Mouse (Mus musculus): ENCODE data around the gene Pld1.

Gene Pld1

DNA sequence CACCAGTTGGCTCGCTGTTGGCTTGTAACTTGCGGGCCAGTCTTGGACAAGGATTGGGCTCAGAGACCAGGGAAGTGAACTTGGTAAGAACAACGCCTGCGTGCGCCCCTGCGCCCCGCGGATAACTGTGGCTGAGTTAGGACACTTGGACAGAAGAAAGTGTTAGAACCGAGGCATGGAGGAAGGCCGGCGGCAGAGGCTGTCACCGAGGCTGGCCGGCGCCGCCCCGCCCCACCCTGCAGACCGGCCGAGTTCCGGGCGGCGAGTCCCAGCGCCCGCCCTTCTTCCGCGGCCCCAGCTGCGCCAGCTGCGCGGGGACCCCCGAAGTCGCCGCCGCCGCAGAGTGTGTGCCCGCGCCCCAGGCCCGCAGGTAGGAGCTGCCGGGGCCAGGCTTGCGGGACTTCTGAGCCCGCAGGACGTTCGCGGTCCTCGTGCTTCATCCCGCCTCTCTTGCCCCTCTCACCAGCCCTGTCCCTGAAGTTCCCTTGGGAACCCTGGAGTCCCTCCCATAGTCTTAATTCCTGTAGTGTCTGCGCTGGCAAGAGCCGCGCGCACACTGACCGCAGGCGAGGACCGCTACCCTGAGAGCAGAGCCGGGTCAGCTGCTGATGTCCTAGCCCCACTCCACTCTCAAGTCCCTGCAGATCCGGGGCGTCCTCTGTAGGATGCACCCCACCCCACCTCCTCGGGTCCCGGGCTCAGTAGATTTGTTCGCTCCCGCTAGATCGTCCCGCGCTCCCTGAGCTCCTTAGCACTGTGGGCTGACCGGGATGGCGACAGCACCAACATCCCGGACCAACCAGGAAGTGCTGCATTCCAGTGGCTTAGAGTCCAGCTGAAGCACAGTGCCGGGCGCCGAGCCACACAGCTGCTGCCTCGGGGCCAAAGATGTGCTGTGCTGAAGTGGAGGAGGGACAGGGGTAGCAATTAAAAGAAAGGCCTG lies at the start of gene Pld1:
Gene Pld1, plus strand, starts transcription at position 315 of the 943 bp plus-strand sequence.
- DNase-seq (ENCODE audit: low read depth, low spot score) = peak; percentile 86

DNA sequence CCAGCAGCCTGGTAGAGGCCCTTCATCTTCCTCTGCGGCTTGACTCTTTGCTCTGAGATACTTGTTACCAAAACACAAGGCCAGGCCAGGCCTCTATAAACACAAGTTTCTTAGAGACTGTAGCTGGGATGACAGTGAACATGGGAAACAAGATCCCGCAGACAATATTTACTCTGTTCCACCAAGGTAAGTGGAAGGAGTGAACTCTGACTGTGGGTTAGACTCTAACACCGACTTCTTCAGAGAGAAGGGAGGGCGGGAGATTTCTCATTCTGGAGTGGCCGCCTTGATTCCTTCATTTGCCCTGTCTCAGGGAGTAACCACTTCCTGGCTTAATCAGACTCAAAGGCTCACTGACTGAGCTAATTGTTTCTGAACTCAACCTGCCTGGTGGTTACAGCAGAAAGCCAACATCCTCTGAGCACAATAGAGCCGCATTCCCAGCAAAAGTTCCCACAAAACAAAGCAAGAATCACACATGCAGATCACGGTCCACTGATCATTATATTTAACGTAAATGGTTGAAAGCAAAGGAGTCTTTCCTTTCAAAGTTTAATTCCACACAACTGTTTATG lies 42.1 kb upstream of the Pld1 start, which contains the start of gene Tmem212:
Gene Tmem212, minus strand, starts transcription at position 51 of the 575 bp plus-strand sequence.
- DNase-seq (ENCODE audit: low read depth, low spot score) = no peak

DNA sequence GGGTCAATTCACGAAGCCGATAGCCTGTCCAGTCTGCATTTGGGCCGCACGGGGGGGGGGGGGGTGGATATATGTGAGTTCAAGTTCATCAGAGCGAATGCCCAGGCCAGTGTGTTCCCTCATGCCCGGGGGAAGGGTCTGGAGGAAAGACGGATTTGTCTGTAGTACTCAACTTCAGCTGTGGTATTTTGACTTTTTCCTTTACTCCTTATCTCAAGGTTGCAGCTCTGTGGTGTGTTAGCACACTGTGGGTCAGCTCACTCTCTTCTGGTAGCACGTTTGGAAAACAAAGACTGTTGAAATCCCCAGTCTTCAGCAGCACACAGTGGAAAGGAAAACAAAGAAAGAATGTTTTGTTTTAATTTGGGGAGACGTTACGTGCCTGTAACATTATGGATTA lies 40.3 kb upstream of the Pld1 start:
- no peak for DNase-seq (ENCODE audit: low read depth, low spot score)

DNA sequence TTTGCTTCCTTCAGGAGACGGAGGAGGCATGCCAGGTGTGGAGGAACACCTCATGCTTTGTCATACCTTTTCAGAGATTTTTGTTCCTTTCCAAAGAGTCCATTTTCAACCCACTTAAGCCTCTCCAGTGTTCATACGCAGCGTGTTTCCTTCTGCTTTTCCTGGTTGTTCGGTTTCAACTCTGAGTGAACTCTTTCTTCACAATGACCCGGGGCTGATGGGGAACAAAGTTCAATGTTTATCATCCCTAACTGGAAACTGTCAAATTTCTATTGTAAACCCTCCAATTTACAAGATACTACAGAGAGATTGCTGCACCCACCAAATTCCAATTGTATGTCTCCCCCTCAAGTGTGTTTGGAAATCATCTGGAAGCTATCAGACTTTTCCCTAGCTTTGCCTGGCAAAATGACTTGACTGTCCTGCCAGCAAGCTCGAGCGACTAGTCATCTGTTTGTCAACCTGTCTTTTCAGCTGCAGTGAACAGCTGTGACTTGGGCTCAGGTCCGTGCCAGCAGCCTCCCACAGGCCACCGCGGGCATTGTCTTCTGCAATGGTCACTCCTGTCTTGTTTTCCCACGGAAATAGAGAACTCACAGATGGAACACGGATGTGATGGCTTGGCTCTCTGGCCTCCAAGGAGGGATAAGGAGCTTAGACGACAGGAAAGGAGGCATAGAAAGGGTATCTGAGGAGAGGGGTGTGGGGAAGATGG lies 39.3 kb upstream of the Pld1 start:
- DNase-seq (ENCODE audit: low read depth, low spot score) = no peak

DNA sequence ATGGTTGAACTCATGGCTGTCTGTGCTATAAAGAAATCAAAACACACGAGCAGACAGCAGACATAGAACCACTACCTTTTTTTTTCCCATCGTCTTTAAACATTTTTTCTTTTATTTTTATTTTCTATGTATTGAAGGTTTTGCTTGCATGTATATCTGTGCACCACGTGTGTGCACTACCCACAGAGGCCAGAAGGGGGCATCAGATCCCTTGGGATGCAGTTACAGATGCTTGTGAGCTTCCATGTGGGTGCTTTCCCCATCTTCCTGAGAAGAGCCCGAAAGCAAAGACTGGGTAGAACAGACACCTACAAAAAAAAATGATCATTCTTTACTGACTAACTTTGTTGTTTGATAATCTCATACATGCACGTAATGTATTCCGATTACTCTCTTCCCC lies 36.6 kb upstream of the Pld1 start:
- DNase-seq (ENCODE audit: low read depth, low spot score) = no peak

DNA sequence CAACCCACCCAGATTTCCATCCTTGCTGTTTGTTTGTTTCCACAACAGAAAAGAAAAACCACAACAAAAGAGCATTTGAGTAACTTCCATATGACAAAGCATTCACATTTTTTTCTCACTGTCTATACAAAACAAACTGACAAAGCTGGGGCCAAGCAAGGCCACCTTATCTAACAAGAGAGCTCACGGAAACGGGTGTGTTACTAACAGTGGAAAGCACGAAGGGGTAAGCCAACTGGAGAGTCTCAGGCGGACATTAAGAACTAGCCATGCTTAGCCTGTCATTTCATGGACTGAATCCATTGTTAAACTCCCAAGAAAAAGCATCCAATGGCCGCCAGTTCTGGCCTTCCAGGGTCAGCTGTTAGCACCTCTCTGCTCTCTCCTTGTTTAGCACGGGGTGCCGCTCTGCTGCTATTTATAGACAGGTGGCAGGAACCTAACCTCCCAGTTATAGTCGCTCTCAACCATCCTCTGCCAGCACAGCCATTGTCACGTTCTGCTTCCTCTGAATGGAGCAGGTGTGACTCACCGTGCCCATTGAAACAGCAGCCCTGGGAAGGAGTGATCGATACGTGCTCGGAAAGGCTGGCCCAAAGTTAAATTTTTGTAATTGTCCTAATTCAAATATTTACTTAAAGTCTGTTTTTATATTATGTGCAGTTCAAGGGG lies 33.7 kb upstream of the Pld1 start:
- no peak for DNase-seq (ENCODE audit: low read depth, low spot score)

DNA sequence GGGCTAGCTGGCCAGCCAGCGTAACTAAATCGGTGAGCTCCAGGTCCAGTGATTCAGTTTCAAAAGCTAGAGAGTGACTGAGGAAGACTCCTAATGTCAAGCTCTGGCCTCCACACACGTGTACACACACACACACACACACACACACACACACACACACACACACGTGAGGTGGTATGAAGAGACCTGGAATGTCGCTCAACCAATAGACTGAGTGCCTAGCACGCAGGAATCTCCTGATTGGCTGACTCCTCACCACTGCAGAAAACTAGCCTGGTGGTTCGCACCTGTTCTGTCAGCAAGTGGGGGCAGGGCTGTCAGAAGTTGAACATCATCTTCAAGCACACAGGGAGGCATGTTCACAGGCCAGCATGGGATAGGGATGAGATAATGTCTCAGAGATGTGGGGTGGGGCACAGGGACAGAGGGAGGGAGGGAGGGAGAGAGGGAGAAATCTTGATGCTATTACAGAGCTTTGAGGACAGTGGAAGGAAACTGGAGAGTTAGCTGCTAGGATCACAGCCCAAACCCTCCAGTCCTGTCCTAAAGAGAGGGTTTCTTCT lies 31.8 kb upstream of the Pld1 start:
- DNase-seq (ENCODE audit: low read depth, low spot score) = no peak

DNA sequence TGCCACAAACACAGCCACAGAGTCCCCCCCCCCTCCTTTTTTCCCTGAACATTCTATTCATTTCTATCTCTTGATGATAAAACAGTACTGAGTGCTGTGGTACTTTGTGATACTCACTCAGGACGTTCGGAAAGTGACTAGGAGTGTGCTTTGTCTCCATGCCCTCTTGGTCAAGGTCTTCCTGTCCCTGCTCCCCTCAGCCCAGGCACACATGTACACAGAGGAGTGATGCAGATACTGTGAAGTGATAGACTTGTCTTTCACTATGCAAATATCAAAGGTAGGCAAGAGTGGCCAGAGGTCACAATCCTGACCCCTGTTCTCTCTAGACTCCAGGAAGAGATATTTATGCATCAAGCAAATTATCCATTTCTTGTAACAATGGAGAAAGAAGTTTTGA lies 31.2 kb upstream of the Pld1 start:
- no peak for DNase-seq (ENCODE audit: low read depth, low spot score)

DNA sequence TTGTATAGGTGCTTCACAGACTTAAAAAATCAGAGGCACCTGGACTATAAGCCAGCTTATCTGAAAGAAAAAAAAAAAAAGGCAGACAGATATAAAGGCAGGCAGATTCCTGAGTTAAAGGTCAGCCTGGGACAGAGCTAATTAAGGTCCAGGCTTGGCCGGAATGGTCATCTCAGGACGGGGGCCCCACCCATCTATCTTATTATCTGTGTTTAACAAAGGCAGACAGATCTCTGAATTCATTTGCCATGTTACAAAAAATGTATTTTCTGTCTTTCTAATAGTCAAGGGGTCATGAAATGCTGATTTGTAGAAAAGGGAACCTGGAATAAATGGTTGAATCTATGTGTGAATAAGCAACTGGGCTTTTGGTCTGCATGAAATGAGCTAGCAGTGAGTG lies 30.2 kb upstream of the Pld1 start:
- DNase-seq (ENCODE audit: low read depth, low spot score) = no peak

DNA sequence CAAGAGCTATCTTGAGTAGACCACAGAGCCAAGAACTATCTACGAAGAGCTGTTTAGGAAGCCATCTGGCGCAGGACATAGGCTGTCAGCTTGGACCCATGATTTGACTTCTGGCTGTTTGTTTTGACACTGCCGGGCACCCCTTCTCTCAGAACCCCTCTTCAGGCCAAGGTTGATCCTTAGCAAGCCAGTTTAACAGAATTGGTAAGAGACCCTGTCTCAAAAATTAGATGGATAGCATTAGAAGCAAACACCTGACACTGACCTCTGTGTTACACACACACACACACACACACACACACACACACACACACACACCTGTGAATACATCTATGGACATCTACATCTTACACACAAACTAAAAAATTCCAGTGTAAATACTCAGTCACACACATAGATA lies 29.5 kb upstream of the Pld1 start:
- DNase-seq (ENCODE audit: low read depth, low spot score) = no peak

DNA sequence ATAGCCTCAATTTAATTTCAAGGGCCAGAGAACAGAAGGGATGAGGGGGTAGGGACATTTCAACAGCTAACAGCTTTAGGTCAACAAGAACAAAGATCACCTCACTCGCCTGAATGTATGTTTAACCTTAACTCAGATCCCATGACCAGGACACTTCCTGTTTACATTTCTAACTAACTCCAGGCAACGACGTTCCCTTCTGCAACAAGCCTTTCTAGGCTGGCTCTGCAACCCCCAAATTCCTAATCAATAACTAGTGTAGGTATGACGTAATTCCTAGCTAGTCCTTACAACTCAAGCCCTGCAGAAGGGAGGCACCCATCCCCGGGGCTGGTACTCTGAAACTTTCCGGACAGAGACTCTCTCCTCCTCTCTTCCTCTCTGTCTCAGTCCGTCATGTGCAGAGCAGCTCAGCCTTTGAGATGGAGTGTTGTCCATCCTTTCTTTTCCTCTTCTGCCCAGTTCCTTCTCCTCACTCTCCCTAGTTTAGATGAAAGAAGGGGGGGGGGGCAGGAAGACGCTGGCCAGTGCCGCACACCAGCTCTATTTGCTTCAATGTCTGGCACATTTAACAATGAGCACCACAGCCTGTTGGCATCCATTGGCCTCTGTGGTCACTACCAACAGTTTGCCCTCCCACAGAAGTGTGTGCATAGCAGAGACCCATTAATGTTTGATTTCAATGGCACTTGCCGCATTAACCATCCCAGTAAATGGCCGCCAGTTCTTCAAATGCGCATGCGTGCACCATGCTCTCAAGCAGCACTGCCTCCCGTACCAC lies 19.6 kb upstream of the Pld1 start:
- no peak for DNase-seq (ENCODE audit: low read depth, low spot score)

DNA sequence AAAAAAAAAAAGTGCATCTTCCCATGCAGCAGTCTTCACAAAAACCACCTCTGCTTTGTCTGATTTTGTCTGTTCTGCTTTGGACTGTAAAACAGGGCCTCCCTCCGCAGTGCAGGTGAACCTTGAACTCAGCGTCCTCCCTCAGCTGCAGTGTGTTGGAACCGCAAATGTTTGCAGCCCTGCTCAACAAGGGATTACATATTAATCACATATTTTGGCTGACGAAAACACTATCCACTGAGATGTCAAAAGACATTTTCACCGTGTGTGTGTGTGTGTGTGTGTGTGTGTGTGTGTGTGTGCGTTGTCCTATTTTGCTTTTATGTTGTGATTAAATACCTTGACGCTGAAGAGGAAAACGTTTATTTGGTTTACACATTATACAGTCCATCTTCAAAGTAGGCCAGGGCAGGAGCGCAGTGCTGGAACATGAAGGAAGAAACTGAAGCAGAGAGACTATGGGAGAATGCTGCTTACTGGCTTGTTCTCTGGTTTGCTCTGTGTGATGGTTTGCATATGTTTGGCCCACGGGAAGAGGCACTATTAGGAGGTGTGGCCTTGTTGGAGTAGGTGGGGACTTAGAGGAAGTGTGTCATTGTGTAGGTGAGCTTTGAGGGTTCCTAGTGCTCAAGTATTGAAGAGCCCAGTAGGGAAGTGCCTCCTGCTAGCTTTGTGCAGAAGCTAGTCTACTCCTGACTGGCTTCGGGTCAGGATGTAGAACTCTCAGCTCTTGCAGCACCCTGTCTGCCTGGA lies 17.1 kb upstream of the Pld1 start:
- no peak for DNase-seq (ENCODE audit: low read depth, low spot score)

DNA sequence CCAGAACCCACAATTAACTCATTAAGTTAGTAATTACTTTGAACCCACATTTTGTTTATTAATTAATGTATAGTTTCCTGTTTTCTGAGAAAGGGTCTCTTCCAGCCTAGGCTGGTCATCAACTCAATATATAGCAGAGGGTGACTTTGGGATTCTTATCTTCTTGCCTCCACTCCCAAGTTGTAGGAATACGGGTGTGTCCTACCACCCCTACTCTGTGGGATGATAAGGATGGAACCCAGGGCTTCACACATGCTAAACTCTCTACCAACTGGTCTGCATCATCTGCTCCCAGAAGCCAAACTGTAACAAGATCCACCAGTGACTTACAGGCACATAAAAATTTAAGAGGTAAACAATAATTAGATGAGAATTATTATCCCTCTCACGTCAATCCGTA lies 14.5 kb upstream of the Pld1 start:
- no peak for DNase-seq (ENCODE audit: low read depth, low spot score)

DNA sequence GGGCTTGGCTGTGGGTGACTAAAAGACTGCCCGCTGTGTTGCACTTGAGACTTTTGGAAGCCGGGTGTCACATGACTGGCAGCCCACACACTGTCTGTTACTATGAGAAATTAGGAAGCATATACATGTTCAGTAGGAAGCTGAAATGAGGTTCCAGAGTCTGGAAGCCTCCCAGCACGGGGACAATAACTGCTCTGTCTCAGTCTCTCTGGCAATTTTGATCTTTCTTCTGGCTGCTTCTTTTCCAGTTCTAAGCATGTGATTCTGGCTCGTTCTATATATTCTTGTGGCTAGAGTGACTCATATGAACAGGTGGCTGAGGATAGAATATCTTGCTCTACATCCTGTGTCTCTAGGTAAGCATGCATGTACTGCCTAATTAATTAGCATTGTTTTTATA lies 9.3 kb upstream of the Pld1 start:
- DNase-seq (ENCODE audit: low read depth, low spot score) = peak; percentile 56

DNA sequence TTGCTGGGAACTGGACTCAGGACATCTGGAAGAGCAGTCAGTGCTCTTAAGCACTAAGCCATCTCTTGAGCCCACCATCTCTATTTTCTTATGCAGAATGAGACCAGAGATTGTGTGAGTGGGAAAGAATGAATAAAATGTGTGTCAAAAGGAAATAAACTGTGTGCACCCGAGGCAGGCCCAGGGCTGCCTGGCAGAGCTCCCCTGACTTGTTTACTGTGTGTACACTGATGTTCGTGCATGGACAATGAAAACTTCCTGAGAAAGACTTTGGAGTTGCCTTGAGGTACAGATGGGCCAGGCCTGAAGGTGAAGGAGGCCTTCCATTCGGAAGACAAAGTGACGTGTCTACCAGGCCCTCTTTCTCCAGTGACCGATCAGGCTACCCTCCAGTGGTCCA lies 6.1 kb upstream of the Pld1 start:
- DNase-seq (ENCODE audit: low read depth, low spot score) = no peak

DNA sequence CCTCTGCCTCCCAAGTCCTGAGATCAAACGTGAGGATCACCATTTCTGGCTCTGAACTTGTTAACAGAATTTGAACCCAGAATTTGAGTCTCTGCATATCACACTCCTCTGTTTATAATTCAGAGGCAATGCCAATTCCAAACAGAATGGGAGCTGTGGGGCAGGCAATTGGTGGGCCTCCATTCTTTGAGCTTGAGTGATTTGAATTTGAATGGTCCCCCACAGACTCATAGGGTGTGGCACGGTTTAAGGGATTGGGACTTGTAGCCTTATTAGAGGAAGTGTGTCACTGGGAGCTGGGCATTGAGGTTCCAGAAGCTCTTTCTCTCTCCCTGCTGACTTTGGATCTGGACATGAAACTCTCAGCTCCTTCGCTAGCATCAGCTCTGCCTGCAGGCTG lies 2.9 kb upstream of the Pld1 start:
- no peak for DNase-seq (ENCODE audit: low read depth, low spot score)

DNA sequence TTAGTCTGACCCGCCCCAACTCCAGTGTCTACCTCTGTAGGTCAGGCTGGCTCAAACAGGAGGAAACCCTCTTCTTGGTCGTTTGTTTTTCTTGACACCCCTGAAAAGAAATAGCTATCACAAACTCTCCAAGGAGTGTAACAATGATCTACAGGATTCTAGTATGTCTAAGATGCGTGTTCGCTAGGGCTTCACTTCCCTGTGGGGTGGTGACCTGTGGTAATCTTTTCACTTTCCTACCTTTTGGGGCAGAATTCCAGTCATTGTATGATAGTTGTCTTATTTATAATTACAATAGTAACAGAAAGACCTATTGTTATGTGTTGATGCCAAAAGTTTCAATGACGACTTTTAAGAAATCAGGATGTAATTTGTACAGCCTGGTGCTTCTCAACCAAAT lies 1.8 kb upstream of the Pld1 start:
- no peak for DNase-seq (ENCODE audit: low read depth, low spot score)

DNA sequence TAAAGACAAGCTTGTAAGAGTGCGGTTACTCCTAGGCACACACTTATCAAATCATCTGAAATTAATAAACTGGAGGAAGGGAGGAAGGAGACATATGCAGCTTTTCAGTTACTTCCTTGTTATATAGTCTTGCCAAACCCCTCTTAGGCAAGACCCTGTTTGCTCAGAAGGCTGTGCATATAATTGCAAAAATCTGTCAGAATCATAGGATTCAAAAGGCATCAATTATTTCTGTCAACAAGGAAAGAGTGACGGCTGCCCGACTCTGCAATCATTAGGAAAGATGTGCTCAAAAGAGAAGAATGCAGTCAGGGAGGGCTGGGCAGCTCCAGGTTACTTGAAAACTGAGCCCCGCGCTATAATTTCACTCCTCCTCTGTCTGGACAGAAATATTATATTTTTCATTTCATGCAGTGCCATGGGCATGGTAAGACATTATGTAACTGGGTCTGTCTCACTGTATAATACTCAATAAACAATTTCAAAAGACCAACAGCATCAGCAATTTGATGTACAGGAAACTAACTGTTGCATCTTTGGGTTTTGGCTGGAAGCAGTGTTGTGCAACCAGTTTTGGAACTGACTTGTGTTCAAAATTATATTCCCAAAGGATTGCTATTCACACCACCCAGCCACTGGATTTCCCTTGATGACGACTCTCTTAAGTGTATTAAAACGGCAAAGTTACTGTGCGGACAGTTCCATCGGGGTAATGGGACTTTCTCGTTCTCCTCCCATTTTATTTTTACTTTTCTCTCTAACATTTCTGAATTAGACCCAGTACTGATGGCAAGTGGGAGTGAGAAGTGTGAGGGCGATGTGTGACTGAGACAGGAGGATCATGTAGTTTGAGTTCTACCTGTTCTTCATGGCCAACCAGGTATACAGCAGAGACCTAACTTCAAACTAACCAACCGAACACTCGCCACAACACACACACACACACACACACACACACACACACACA lies 1.1 kb upstream of the Pld1 start:
- no peak for DNase-seq (ENCODE audit: low read depth, low spot score)

DNA sequence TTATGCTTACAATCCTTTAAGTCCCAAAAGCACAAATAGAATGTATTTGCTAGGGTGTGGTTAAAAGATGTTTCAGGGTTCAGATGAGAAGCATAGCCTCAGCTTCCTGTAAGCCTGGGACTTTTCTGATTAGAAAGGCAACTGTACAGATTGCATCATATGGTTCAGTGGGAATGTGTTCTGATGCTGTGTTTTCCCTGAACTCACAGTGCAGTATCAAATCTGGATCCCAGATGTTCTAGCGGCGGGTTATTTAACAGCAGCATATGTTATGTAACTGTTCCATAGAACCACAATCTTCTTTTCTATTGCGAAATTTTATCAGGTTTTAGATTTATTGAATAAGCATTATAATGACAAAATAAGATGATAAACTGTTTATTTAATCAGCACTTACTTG lies 3.1 kb downstream of the Pld1 start:
- DNase-seq (ENCODE audit: low read depth, low spot score) = peak; percentile 24

All from brain, adult 2 months (tissue).